21 mouse cellular contexts compared by ENCODE assay signal in genomic region chr19:4916827-4917226, GRCm38 (mm10). TPM values are rescaled to one million over a fixed set of nuclear protein-coding genes. Genes with fewer than 3 reads are reported as not detected.
DNase-seq lines count a peak whose midpoint lies in the region; ATAC-seq and TF ChIP-seq lines count a peak whose summit lies in the region.
"Had no signal": no experiment of that assay in that cellular context is flagged by ENCODE, and none has a peak within 500 bp of the region (broad histone marks: within the 10 kb centered on the region; RNA-seq: fewer than 3 reads in every experiment).

No protein-coding gene starts in this region.

- no peaks in the 10 kb centered on the region for H3K27me3 ChIP-seq in limb, embryonic 13.5 days
- H3K27me3 ChIP-seq in limb, embryonic 10.5 days (ENCODE audit: low read depth, poor library complexity, severe bottlenecking), result no peaks in the 10 kb centered on the region
- no peaks in the 10 kb centered on the region for H3K27me3 ChIP-seq in myocyte (ENCODE audit: control insufficient read depth, insufficient read depth, insufficient read length)
- H3K27me3 ChIP-seq: CH12.LX, Patski had no signal

- no peak for DNase-seq in limb, embryonic 10.5 days (ENCODE audit: low spot score)
- DNase-seq in lung, postnatal 36 days, result peak; percentile 10
- no peak for DNase-seq in lung, postnatal 4 days
- DNase-seq: adrenal gland, adult 2 months; adrenal gland, adult 8-10 months; adrenal gland, postnatal 10 days; adrenal gland, postnatal 14 days; adrenal gland, postnatal 25 days; adrenal gland, postnatal 36 days; B cell, adult 2 months; cerebellum, adult 11 months; cerebellum, adult 11-12 months; cerebellum, adult 18-20 months had no signal

- 83% methylated on average over 10 of the region's 10 CpGs for WGBS in limb, embryonic 13.5 days
- WGBS in limb, embryonic 10.5 days, result 93% methylated on average over 10 of the region's 10 CpGs

- no peak for ATAC-seq in limb, embryonic 13.5 days (ENCODE audit: low FRiP score, low read depth)
- no peak for ATAC-seq in granulocyte monocyte progenitor cell, adult 5-6 weeks (replicated peaks; ENCODE audit: poor library complexity, severe bottlenecking)
- ATAC-seq: activated CD4-positive, CD25-positive, alpha-beta regulatory T cell, adult 4 months; CD4-positive, CD25-positive, alpha-beta regulatory T cell, adult 4 months; Patski had no signal

- no peak overlapping the region for H3K4me3 ChIP-seq in limb, embryonic 13.5 days
- no peak overlapping the region for H3K4me3 ChIP-seq in limb, embryonic 10.5 days
- H3K4me3 ChIP-seq in myocyte, result no peak overlapping the region

- no peaks in the 10 kb centered on the region for H3K9me3 ChIP-seq in limb, embryonic 13.5 days
- H3K9me3 ChIP-seq in limb, embryonic 10.5 days (replicated peaks), result no peaks in the 10 kb centered on the region
- H3K9me3 ChIP-seq: G1E had no signal

- no peaks in the 10 kb centered on the region for H3K79me2 ChIP-seq in myocyte (ENCODE audit: control insufficient read depth, insufficient read depth)

- TF ChIP-seq POLR2A in myocyte (IDR thresholded peaks at IDR 0.05; ENCODE audit: insufficient read length, low read depth), result no peak

- H3K36me3 ChIP-seq in limb, embryonic 13.5 days, result peaks cover 98% of the 10 kb centered on the region
- H3K36me3 ChIP-seq in limb, embryonic 10.5 days, result peaks cover 99% of the 10 kb centered on the region
- peaks cover 15% of the 10 kb centered on the region for H3K36me3 ChIP-seq in myocyte (ENCODE audit: control insufficient read depth, insufficient read depth)

- peak overlapping the region; percentile 8; the same call in 1 of the 2 replicates for H3K9ac ChIP-seq in limb, embryonic 13.5 days

- H3K4me2 ChIP-seq in limb, embryonic 13.5 days (replicated peaks), result no peak overlapping the region
- no peak overlapping the region for H3K4me2 ChIP-seq in myocyte (ENCODE audit: low read depth)

- no peak overlapping the region for H3ac ChIP-seq in myocyte (ENCODE audit: control insufficient read depth, insufficient read length)

- H3K27ac ChIP-seq in limb, embryonic 13.5 days, result no peak overlapping the region
- no peak overlapping the region for H3K27ac ChIP-seq in limb, embryonic 10.5 days

- H3K4me1 ChIP-seq in limb, embryonic 13.5 days, result no peaks in the 10 kb centered on the region
- no peaks in the 10 kb centered on the region; the same call in 1 of the 2 replicates for H3K4me1 ChIP-seq in limb, embryonic 10.5 days

TF ChIP-seq in myocyte, 11 proteins besides CTCF, POLR2A, EP300 and RAD21:
- peak in 1 of 3 experiments; percentile 74 for TF ChIP-seq MYOG (IDR thresholded peaks at IDR 0.05; ENCODE audit: control insufficient read depth in 1 of 3, insufficient read depth in 1 of 3, insufficient read length in 2 of 3, low read depth in 2 of 3)
- no peak for TF ChIP-seq MAX (IDR thresholded peaks at IDR 0.05; ENCODE audit: low read depth)
- peak in 2 of 3 experiments; percentile 35 to 54 for TF ChIP-seq MYOD1 (IDR thresholded peaks at IDR 0.05; ENCODE audit: control insufficient read depth in 1 of 3, insufficient read length in 2 of 3, low read depth in 2 of 3)
- TF ChIP-seq E2F4 (IDR thresholded peaks at IDR 0.05; ENCODE audit: insufficient read depth), result no peak
- no peak for TF ChIP-seq REST (IDR thresholded peaks at IDR 0.05; ENCODE audit: insufficient read depth, insufficient read length)

RNA-seq across cellular contexts. Expression of gene Bbs1, which starts 10.4 kb away (rescaled TPM):
- 3.5 and 5.1 TPM in 2 replicates for polyA plus RNA-seq in limb, embryonic 13.5 days (2015; fragmentation: Nextera tagmentation; extraction: Ambion mirVana)
- polyA plus RNA-seq in limb, embryonic 10.5 days (2016; fragmentation: Nextera tagmentation; extraction: Ambion mirVana), result 5.1 and 9.0 TPM in 2 replicates
- 3.6 TPM for polyA plus RNA-seq in myocyte (2012; fragmentation: generic; extraction: Trizol)
- total RNA-seq in granulocyte monocyte progenitor cell, adult 5-6 weeks (2014; fragmentation: Nextera tagmentation), result 3.1 TPM in 1 of 2 replicates, not detected in the other
- 0.82 and 1.9 TPM in 2 replicates for total RNA-seq in granulocyte monocyte progenitor cell, adult 5-6 weeks (2017)

RNA-seq across cellular contexts. Expression of gene Dpp3, which starts 11.3 kb away (rescaled TPM):
- 124 and 129 TPM in 2 replicates for polyA plus RNA-seq in limb, embryonic 13.5 days (2015; fragmentation: Nextera tagmentation; extraction: Ambion mirVana)
- polyA plus RNA-seq in limb, embryonic 10.5 days (2016; fragmentation: Nextera tagmentation; extraction: Ambion mirVana), result 196 and 198 TPM in 2 replicates
- 71.6 TPM for polyA plus RNA-seq in myocyte (2012; fragmentation: generic; extraction: Trizol)
- total RNA-seq in granulocyte monocyte progenitor cell, adult 5-6 weeks (2014; fragmentation: Nextera tagmentation), result 48.5 and 66.6 TPM in 2 replicates
- 38.7 and 41.0 TPM in 2 replicates for total RNA-seq in granulocyte monocyte progenitor cell, adult 5-6 weeks (2017)

RNA-seq across cellular contexts. Expression of gene Peli3, which starts 26.1 kb away (rescaled TPM):
- 3.3 and 3.4 TPM in 2 replicates for polyA plus RNA-seq in limb, embryonic 13.5 days (2015; fragmentation: Nextera tagmentation; extraction: Ambion mirVana)
- 1.4 and 2.1 TPM in 2 replicates for polyA plus RNA-seq in limb, embryonic 10.5 days (2016; fragmentation: Nextera tagmentation; extraction: Ambion mirVana)
- 0.49 TPM for polyA plus RNA-seq in myocyte (2012; fragmentation: generic; extraction: Trizol)
- total RNA-seq in granulocyte monocyte progenitor cell, adult 5-6 weeks (2014; fragmentation: Nextera tagmentation), result not detected in 2 replicates
- 0.10 and 3.3 TPM in 2 replicates for total RNA-seq in granulocyte monocyte progenitor cell, adult 5-6 weeks (2017)
- polyA plus RNA-seq: G1E had no signal

RNA-seq across cellular contexts. Expression of gene Zdhhc24, which starts 38.4 kb away (rescaled TPM):
- polyA plus RNA-seq in limb, embryonic 13.5 days (2015; fragmentation: Nextera tagmentation; extraction: Ambion mirVana), result 10.5 and 10.7 TPM in 2 replicates
- 7.0 and 8.5 TPM in 2 replicates for polyA plus RNA-seq in limb, embryonic 10.5 days (2016; fragmentation: Nextera tagmentation; extraction: Ambion mirVana)
- polyA plus RNA-seq in myocyte (2012; fragmentation: generic; extraction: Trizol), result 9.3 TPM
- 5.9 and 15.5 TPM in 2 replicates for total RNA-seq in granulocyte monocyte progenitor cell, adult 5-6 weeks (2014; fragmentation: Nextera tagmentation)
- 3.2 and 9.0 TPM in 2 replicates for total RNA-seq in granulocyte monocyte progenitor cell, adult 5-6 weeks (2017)

RNA-seq across cellular contexts. Expression of gene Actn3, which starts 39.1 kb away (rescaled TPM):
- 14.0 and 15.0 TPM in 2 replicates for polyA plus RNA-seq in limb, embryonic 13.5 days (2015; fragmentation: Nextera tagmentation; extraction: Ambion mirVana)
- 1.6 and 2.7 TPM in 2 replicates for polyA plus RNA-seq in limb, embryonic 10.5 days (2016; fragmentation: Nextera tagmentation; extraction: Ambion mirVana)
- polyA plus RNA-seq in myocyte (2012; fragmentation: generic; extraction: Trizol), result 418 TPM
- 0.34 TPM in 1 of 2 replicates, not detected in the other for total RNA-seq in granulocyte monocyte progenitor cell, adult 5-6 weeks (2014; fragmentation: Nextera tagmentation)
- 1.2 TPM in 1 of 2 replicates, not detected in the other for total RNA-seq in granulocyte monocyte progenitor cell, adult 5-6 weeks (2017)
- polyA plus RNA-seq: activated CD4-positive, CD25-positive, alpha-beta regulatory T cell, adult 4 months; CD4-positive, CD25-positive, alpha-beta regulatory T cell, adult 4 months had no signal
